Mouse (Mus musculus) brown adipose tissue, adult 24 weeks (tissue): ENCODE data around the gene Gm49673. TPM values are rescaled to one million over a fixed set of nuclear protein-coding genes. Genes with fewer than 3 reads are reported as not detected.
"Not testable (repeated sequence)": the region's sequence is repeated elsewhere in the genome, so short reads cannot be mapped to it uniquely, and the experiment has no call there.

Experiments
- H3K27ac ChIP-seq: fragments of 200-500 bp; replicated peaks from 2 replicates; pipeline ENCODE4 v1.5.1; 2012; ENCODE audit warnings: low read depth, mild to moderate bottlenecking, low read length
- H3K4me1 ChIP-seq: fragments of 200-500 bp; 2 replicates; pipeline ENCODE4 v1.6.1; 2012; ENCODE audit warnings: low read length, mixed read lengths; ENCODE audit not compliant: control insufficient read depth, insufficient read depth, insufficient read length
- H3K4me3 ChIP-seq: fragments of 200-500 bp; 2 replicates; pipeline ENCODE4 v1.5.1; 2012; ENCODE audit warnings: low read depth, mild to moderate bottlenecking, low read length, moderate library complexity; ENCODE audit not compliant: insufficient read depth
- polyA plus RNA-seq: library from polyadenylated mRNA; stranded (reverse); fragments of >200 nt; gene quantifications from 2 replicates; pipeline ENCODE4 v1.2.4, GENCODE M21; 2012; ENCODE audit not compliant: missing spikeins, insufficient read depth, insufficient read length

Gene Gm49673
- polyA plus RNA-seq, 1 experiment, result not detected

- H3K4me3 ChIP-seq, H3K27ac ChIP-seq: not testable (repeated sequence)
Measured at GRCm38 (mm10) chr17:8100405-8101296, 46.9 kb downstream of the Gm49673 start.

DNA sequence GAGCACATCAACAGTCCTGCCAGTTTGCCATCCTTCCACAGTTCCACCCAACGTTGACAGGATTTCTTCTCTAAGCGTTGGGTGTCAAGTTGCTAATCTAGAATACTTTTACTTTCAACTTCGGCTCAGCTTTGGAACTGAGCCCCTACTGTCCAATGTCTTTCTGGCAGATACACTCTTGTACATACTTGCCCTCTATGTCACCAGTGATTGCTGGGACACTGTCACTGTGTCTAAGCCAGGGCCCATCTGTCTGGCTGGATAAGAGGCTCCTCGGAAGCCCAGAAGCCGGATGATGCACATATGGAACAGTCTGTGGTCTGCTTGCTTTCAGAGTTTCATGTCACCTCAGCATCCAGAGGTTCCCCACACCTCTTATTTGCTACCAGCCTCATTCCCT is 51.4 kb downstream of the Gm49673 start:
- H3K27ac ChIP-seq, H3K4me3 ChIP-seq, H3K4me1 ChIP-seq: not testable (repeated sequence)

More at GRCm38 (mm10) chr17:8100405-8101296, 46.9 kb downstream of the Gm49673 start:
- H3K4me1 ChIP-seq, result not testable (repeated sequence)

DNA sequence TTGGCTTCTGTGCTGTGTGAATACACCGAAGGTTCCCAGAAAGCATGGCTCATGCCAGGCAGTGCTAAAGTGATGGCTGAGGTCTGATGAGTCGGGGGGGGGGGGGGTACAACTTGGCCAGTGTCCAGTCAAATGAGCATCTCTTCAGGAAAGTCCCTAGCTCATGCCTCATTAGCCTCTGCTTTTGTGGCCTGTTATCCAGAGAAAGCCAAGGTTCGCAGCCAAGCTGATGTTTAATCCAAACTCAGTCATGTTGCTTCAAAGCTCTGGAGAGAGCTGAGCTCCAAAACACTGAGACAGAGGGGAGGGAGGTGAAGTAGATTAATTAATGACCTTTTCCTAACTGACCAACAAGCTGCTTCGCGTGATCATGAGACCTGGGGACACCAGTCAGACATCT is 51.9 kb downstream of the Gm49673 start:
- not testable (repeated sequence) for H3K4me1 ChIP-seq, H3K27ac ChIP-seq, H3K4me3 ChIP-seq

DNA sequence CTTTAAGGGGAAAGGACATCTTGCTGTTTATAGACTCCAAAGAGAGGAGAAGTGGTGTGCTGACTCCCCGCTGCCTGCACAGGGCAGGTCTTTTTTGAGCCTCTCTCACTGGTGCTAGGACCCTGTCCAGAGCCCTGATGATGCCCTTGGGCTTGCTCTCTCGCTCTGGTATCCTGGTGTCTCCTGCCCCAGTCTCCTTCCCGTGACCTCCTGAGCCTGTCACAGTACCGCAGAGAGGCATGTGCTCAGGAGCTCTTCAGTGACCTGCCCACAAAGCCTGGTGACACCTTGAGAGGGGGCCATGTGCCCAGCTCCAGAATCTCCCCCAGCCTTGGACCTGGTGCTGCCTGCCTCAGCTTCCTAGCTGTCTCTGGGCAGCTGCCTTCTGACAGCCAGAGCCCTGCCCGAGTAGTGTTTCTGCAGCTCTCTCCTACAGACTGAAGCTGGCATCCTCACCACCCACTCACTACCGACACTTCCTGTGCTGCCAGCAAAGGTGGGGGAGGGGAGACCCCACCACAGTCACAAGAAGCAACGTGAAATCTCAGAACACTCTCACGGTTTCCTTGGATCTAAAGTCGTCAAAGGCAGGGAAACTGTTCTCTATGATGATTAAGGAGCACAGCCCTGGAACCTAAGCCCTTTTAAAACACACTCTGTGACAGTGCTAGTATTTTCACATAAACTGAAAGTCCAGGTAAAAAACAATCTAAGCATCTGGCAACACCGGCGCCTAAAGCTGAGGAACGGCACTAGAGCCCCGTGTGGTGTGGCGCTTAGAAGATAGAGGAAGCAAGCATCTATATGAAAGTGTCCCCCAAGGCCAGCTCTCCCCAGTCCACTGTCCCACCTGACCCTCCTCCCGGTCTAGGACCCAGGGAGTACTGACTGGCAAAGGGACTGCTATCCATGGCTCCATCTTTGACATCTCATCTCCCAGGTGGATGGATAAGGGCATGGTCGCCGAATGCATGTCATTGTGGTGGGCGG is 54.8 kb downstream of the Gm49673 start:
- H3K4me3 ChIP-seq, H3K4me1 ChIP-seq, H3K27ac ChIP-seq: not testable (repeated sequence)

GRCm38 (mm10) chr17:8091320-8091719 is 56.3 kb downstream of the Gm49673 start:
- not testable (repeated sequence) for H3K4me3 ChIP-seq, H3K4me1 ChIP-seq, H3K27ac ChIP-seq

DNA sequence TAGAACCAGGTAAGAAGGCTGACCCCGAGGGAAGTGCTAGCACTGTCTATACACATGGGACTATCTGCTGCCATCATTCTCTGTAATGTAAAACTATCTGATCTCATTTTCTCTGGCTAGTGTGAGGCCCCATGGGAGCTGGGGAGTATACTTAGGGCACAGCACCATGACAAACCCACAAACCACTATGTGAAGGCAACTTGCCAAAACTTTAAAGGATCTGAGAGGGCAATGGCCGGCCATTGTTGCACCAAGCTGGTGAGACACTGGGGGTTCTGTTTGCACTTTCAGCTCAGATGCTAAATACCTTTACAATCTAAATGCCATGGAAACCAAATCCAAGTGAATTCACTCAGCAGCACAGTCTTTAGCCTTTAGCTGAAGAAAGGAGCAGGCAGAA is 77.7 kb downstream of the Gm49673 start:
- not testable (repeated sequence) for H3K27ac ChIP-seq, H3K4me1 ChIP-seq, H3K4me3 ChIP-seq

GRCm38 (mm10) chr17:8056637-8057138 is 90.9 kb downstream of the Gm49673 start:
- H3K4me3 ChIP-seq, H3K27ac ChIP-seq, H3K4me1 ChIP-seq: not testable (repeated sequence)

DNA sequence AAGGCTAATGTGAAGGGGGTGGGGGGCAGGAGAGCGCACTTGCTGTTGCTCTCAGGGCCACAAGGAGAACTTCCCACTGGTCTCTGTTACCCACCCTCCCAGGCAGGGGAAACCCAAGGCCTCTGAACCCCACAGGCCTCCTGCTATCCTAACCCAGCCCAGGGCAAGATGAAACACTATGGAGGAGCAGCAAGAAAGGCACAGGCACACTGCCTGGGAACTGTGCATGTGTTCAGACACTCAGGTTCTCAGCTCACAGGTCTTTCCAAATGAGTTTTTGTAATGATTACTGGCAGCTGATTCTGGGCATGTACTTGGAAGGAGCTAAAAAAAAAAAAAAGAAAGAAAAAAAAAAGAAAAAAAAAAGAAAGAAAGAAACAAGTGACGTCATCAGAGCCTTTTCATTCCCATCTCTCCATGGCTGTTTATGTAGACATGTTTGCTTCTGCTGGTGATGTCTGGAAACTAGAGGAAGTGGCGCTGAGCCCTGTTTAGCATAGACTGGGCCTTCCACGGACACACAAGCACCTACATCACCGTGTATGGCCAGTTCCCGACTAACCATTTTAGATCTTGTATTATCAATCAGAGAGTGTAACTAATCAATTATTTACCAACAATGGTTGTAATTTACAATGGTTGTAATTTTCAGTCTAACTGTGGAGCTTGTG is 91.5 kb downstream of the Gm49673 start:
- not testable (repeated sequence) for H3K4me3 ChIP-seq, H3K27ac ChIP-seq, H3K4me1 ChIP-seq

DNA sequence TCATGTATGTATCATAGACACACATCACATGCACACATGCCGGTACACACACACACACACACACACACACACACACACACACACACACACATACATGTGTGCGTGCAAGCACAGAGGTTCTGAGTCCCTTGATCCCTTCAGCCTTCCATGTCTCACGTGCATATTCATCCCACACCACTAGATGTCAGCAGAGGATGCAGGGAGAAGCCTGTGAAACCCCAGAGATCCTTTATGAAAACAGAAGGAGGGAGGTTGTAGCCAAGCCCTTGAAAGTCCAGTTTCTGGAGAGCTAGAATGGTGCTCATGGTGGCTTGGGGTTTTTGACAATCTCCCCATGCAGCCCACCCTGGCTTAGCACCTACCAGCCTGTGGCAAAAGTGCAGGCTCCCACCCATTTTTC is 96.3 kb downstream of the Gm49673 start:
- not testable (repeated sequence) for H3K4me1 ChIP-seq, H3K27ac ChIP-seq, H3K4me3 ChIP-seq

GRCm38 (mm10) chr17:8050218-8050617 is 97.4 kb downstream of the Gm49673 start:
- not testable (repeated sequence) for H3K4me1 ChIP-seq, H3K27ac ChIP-seq, H3K4me3 ChIP-seq

GRCm38 (mm10) chr17:8046178-8046577 is 101.4 kb downstream of the Gm49673 start:
- H3K4me3 ChIP-seq, H3K27ac ChIP-seq, H3K4me1 ChIP-seq: not testable (repeated sequence)

- not testable (repeated sequence) for H3K4me1 ChIP-seq, H3K4me3 ChIP-seq, H3K27ac ChIP-seq
Measured at GRCm38 (mm10) chr17:8041197-8041596, 106.4 kb downstream of the Gm49673 start.

DNA sequence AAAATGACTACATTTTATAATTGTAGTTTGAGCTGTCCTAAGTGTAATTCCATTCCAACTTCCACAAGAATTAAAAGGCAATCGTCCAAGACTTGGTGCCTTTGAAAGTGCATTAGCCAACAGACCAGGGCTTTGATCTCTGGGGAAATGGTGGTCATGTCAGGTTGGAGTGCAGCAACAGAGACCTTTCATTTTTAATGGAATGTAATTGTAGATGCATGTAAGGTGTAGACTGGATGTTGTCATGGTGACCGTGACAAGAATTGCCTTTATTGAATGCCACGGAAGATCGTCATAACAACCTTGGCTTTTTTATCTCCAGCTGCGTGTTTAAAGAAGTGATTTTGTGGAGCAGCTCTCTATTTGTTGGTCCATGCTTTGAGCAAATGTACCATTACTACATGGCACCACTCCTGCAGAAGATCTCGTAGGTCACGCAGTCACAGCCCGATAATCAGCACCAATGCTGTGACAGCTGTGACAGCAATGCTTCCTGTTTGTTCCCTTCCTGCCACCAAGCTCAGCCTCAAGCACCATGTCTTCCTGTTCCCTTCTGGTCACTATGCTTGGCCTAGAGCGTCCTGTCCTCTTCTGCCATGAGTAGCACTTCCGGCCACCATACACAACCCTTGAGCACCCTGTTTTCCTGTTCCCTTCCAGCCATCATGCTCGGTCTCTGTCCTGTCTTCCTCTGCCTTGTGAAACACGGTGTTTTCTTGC is 107.5 kb downstream of the Gm49673 start:
- H3K4me1 ChIP-seq, result not testable (repeated sequence)

GRCm38 (mm10) chr17:8036976-8037375 is 110.6 kb downstream of the Gm49673 start:
- H3K4me3 ChIP-seq, H3K27ac ChIP-seq: not testable (repeated sequence)

More for the DNA sequence above, 107.5 kb downstream of the Gm49673 start:
- H3K27ac ChIP-seq, H3K4me3 ChIP-seq: not testable (repeated sequence)

More at GRCm38 (mm10) chr17:8036976-8037375, 110.6 kb downstream of the Gm49673 start:
- not testable (repeated sequence) for H3K4me1 ChIP-seq
